8 mouse cellular contexts compared by ENCODE assay signal in genomic region chr9:72531291-72531995, GRCm38 (mm10). TPM values are rescaled to one million over a fixed set of nuclear protein-coding genes. Genes with fewer than 3 reads are reported as not detected.
DNase-seq lines count a peak whose midpoint lies in the region; ATAC-seq lines count a peak whose summit lies in the region.

No protein-coding gene starts in this region.

- no peaks in the 10 kb centered on the region for H3K9me3 ChIP-seq in hindbrain, embryonic 13.5 days

- no peaks in the 10 kb centered on the region for H3K27me3 ChIP-seq in hindbrain, embryonic 13.5 days

- peaks cover 15% of the 10 kb centered on the region for H3K4me1 ChIP-seq in hindbrain, embryonic 13.5 days (replicated peaks)

- peak; percentile 92 for ATAC-seq in hindbrain, embryonic 13.5 days (ENCODE audit: low FRiP score)

- peak; percentile 96 for DNase-seq in R1 (ENCODE audit: low read depth, low spot score)
- peak; percentile 77 for DNase-seq in cerebellum, postnatal 25 days
- DNase-seq in frontal cortex, postnatal 25 days (ENCODE audit: low spot score in 2 of 2), result peak; percentile 68 to 76
- peak; percentile 53 to 70 for DNase-seq in layer of hippocampus, postnatal 25 days (ENCODE audit: extremely low spot score in 1 of 2, low spot score in 1 of 2)
- DNase-seq in lung, postnatal 14 days, result peak; percentile 64
- DNase-seq in ovary, postnatal 36 days (ENCODE audit: low spot score), result peak; percentile 80
- peak; percentile 72 for DNase-seq in thymus, postnatal 25 days

- H3K4me3 ChIP-seq in hindbrain, embryonic 13.5 days, result peak overlapping the region; percentile 90

- H3K4me2 ChIP-seq in hindbrain, embryonic 13.5 days, result peak overlapping the region; percentile 67

- peak overlapping the region; percentile 100 for H3K27ac ChIP-seq in hindbrain, embryonic 13.5 days

- no peaks in the 10 kb centered on the region for H3K36me3 ChIP-seq in hindbrain, embryonic 13.5 days

- H3K9ac ChIP-seq in hindbrain, embryonic 13.5 days, result peak overlapping the region; percentile 95

- WGBS in hindbrain, embryonic 13.5 days, result 1% methylated on average over 35 of the region's 35 CpGs

RNA-seq across cellular contexts. Expression of gene Rfx7, which starts 0.6 kb away (rescaled TPM):
- polyA plus RNA-seq in hindbrain, embryonic 13.5 days (2015; fragmentation: Nextera tagmentation; extraction: Ambion mirVana), result 16.6 and 17.2 TPM in 2 replicates
- total RNA-seq in layer of hippocampus, postnatal 25 days (2021), result 10 to 100 TPM; 20.2 to 24.8 TPM

RNA-seq across cellular contexts. Expression of gene Tex9, which starts 39.4 kb away (rescaled TPM):
- 38.9 and 43.2 TPM in 2 replicates for polyA plus RNA-seq in hindbrain, embryonic 13.5 days (2015; fragmentation: Nextera tagmentation; extraction: Ambion mirVana)
- 1 to 10 TPM; 5.8 to 7.5 TPM for total RNA-seq in layer of hippocampus, postnatal 25 days (2021)

Comparison
In these comparisons a context has a peak if more than half of its experiments do, and no peak if none do; other contexts are left out.
1. Peak in every context shown above with its lines: DNase-seq, ATAC-seq, H3K4me3 ChIP-seq and H3K27ac ChIP-seq.